Mouse (Mus musculus) ES-Bruce4 (cell line): ENCODE data around the gene Tex264. TPM values are rescaled to one million over a fixed set of nuclear protein-coding genes. Genes with fewer than 3 reads are reported as not detected.
A peak's percentile ranks its signal among the peaks of the same experiment; 100 is the strongest.

Experiments
- H3K27ac ChIP-seq: 2 replicates; pipeline ENCODE4 v1.5.1; 2012; ENCODE audit warnings: low read length, inconsistent platforms; ENCODE audit not compliant: insufficient read depth
- H3K27me3 ChIP-seq: 2 replicates; pipeline ENCODE4 v1.6.1; 2012; ENCODE audit warnings: mild to moderate bottlenecking, low read length, inconsistent platforms; ENCODE audit not compliant: control insufficient read depth, poor library complexity, insufficient read depth, severe bottlenecking
- H3K36me3 ChIP-seq: 2 replicates; pipeline ENCODE4 v1.6.1; 2012; ENCODE audit warnings: inconsistent platforms, mild to moderate bottlenecking, low read length, moderate library complexity; ENCODE audit not compliant: control insufficient read depth, poor library complexity, insufficient read depth, severe bottlenecking
- H3K4me1 ChIP-seq: one replicate; pipeline ENCODE4 v1.8.1; 2011; ENCODE audit warnings: low read length; ENCODE audit not compliant: control insufficient read depth, insufficient read depth
- H3K4me3 ChIP-seq: 2 replicates; pipeline ENCODE4 v1.5.1; 2011; ENCODE audit warnings: low read depth, mild to moderate bottlenecking, low read length
- H3K9ac ChIP-seq: 2 replicates; pipeline ENCODE4 v1.6.1; 2012; ENCODE audit warnings: low read depth, mild to moderate bottlenecking, inconsistent platforms; ENCODE audit not compliant: poor library complexity, severe bottlenecking
- H3K9me3 ChIP-seq: replicated peaks from 2 replicates; pipeline ENCODE4 v1.6.1; 2012; ENCODE audit warnings: mild to moderate bottlenecking, low read length, inconsistent platforms; ENCODE audit not compliant: control insufficient read depth, poor library complexity, insufficient read depth, severe bottlenecking
- CTCF ChIP-seq: IDR thresholded peaks from one replicate; pipeline ENCODE4 v1.8.1; 2011; ENCODE audit warnings: low read depth, low read length
- EP300 ChIP-seq: IDR thresholded peaks from 2 replicates; pipeline ENCODE4 v1.6.1; 2011; ENCODE audit warnings: low read depth, low read length; ENCODE audit not compliant: insufficient read depth
- POLR2A ChIP-seq: IDR thresholded peaks from one replicate; pipeline ENCODE4 v1.8.1; 2011; ENCODE audit warnings: low read length; ENCODE audit not compliant: insufficient read depth
- polyA plus RNA-seq: library from polyadenylated mRNA; stranded (reverse); fragments of >200 nt; gene quantifications from 2 replicates; pipeline ENCODE4 v1.2.4, GENCODE M21; 2011; ENCODE audit warnings: low read depth; ENCODE audit not compliant: missing spikeins, insufficient read depth, insufficient read length

Tex264 gene
- polyA plus RNA-seq, 1 experiment, result 30.8 TPM

- no peak overlapping the region for H3K27ac ChIP-seq
- H3K27me3 ChIP-seq, result peaks cover 4% of the 10 kb centered on the region; the same call in 1 of the 2 replicates
- no peaks in the 10 kb centered on the region for H3K4me1 ChIP-seq
- no peak overlapping the region for H3K4me3 ChIP-seq
- H3K9me3 ChIP-seq, result no peaks in the 10 kb centered on the region
- H3K9ac ChIP-seq, result no peak overlapping the region
- TF ChIP-seq CTCF, result no peak
- TF ChIP-seq POLR2A, result no peak
- no peak for TF ChIP-seq EP300
- peaks cover 18% of the 10 kb centered on the region for H3K36me3 ChIP-seq
Measured at GRCm38 (mm10) chr9:106659935-106660334, 25.8 kb downstream of the Tex264 start.

DNA sequence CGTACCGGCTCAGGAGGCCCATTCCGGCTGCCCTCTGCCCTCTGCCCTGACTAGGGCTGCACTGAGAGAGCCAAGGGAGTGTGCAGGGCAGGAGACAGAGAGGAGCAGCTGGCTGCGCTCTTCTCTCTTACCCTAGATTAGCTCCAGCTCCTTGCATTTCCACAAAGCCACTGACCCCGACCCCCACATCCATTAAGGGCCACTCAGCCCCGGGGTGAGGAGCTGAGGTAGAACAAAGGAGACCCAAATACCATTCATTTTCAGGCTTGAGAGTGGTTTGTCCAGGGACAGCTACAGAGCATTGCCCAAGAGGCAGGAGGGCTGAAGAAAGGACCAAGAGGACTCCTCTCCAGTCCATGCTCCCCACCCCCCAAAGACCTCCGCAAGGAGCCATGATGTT lies 26.3 kb downstream of the Tex264 start:
- Histone ChIP-seq H3K36me3 (peaks cover 18% of the 10 kb centered on the region), H3K4me3 (no peak overlapping the region), H3K9me3 (no peaks in the 10 kb centered on the region), H3K27ac (no peak overlapping the region), H3K27me3 (peaks cover 4% of the 10 kb centered on the region; the same call in 1 of the 2 replicates), H3K4me1 (no peaks in the 10 kb centered on the region), H3K9ac (no peak overlapping the region)
- TF ChIP-seq CTCF (no peak), EP300 (no peak), POLR2A (no peak)

DNA sequence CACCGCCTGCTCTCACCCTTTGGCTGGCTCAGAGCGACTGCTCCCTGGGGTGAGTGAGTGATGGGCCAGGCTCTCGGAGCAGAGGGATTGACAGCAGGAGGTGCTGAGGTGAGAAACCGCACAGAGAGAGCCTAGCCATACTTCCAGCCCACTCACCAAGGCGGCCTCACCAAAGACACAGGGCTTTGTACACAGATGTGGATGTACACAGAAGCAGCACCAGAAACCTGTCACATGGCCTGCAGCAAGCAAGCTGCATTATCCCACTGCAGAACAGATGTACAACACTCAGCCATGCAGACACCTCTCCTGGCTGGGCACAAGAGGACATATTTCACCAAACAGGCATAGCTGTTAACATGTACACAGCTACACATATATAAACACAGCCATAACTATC lies 28.1 kb downstream of the Tex264 start:
- H3K27me3 ChIP-seq, result peaks cover 4% of the 10 kb centered on the region; the same call in 1 of the 2 replicates
- H3K27ac ChIP-seq, result no peak overlapping the region
- TF ChIP-seq EP300 (no peak), POLR2A (no peak), CTCF (no peak)
- H3K9ac ChIP-seq, result no peak overlapping the region
- no peak overlapping the region for H3K4me3 ChIP-seq
- peaks cover 3% of the 10 kb centered on the region; the same call in 1 of the 2 replicates for H3K9me3 ChIP-seq
- H3K36me3 ChIP-seq, result peaks cover 14% of the 10 kb centered on the region
- no peaks in the 10 kb centered on the region for H3K4me1 ChIP-seq

DNA sequence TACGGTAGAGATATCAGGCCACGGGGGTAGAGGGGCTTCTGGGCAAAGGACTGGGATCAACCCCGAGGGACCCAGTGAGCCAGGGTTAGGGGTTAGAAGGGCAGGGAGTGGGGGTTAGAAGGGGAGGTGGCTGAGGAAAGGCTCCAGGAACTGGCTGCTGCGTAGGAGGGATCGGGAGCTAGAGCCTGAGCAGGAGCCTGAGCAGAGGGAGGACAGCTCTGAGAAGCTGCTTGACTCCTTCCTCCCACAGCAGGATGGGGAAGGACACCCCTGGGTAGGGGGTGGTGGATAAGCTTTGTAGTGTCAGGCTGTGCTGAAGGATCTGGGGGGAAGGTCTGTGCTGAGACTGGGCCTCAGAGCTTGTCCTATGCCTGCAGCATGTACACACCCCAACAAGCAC lies 28.9 kb downstream of the Tex264 start:
- Histone ChIP-seq H3K9ac (no peak overlapping the region), H3K27ac (no peak overlapping the region), H3K36me3 (peaks cover 7% of the 10 kb centered on the region), H3K27me3 (peaks cover 4% of the 10 kb centered on the region; the same call in 1 of the 2 replicates), H3K4me3 (no peak overlapping the region), H3K9me3 (peaks cover 3% of the 10 kb centered on the region; the same call in 1 of the 2 replicates), H3K4me1 (no peaks in the 10 kb centered on the region)
- TF ChIP-seq EP300, result no peak
- TF ChIP-seq POLR2A, result no peak
- no peak for TF ChIP-seq CTCF

GRCm38 (mm10) chr9:106655884-106656720 lies 29.6 kb downstream of the Tex264 start, which contains the start of gene Grm2:
Gene Grm2, minus strand, starts transcription at chr9:106656082.
- H3K36me3 ChIP-seq, result peaks cover 7% of the 10 kb centered on the region; the same call in 1 of the 2 replicates
- peaks cover 3% of the 10 kb centered on the region; the same call in 1 of the 2 replicates for H3K9me3 ChIP-seq
- no peak for TF ChIP-seq POLR2A
- TF ChIP-seq CTCF, result no peak
- TF ChIP-seq EP300, result no peak; the same call in 1 of the 2 replicates
- H3K4me3 ChIP-seq, result peak within 1 kb of the TSS; percentile 65
- H3K9ac ChIP-seq, result 0 out of 2 replicates have a peak within 1 kb of the TSS, but pooled peaks have one; percentile 24
- no peaks in the 10 kb centered on the region for H3K4me1 ChIP-seq
- peaks cover 4% of the 10 kb centered on the region; the same call in 1 of the 2 replicates for H3K27me3 ChIP-seq
- H3K27ac ChIP-seq, result no peak within 1 kb of the TSS

GRCm38 (mm10) chr9:106652720-106653119 lies 33.0 kb downstream of the Tex264 start:
- Histone ChIP-seq H3K9ac (no peak overlapping the region), H3K36me3 (no peaks in the 10 kb centered on the region), H3K27ac (no peak overlapping the region), H3K4me1 (no peaks in the 10 kb centered on the region), H3K27me3 (peaks cover 4% of the 10 kb centered on the region; the same call in 1 of the 2 replicates), H3K9me3 (peaks cover 3% of the 10 kb centered on the region; the same call in 1 of the 2 replicates), H3K4me3 (no peak overlapping the region)
- no peak for TF ChIP-seq POLR2A
- TF ChIP-seq CTCF, result peak; percentile 56
